Mouse (Mus musculus) heart, embryonic 12.5 days (tissue): ENCODE measurements around the gene 4930564D02Rik. TPM values are rescaled to one million over a fixed set of nuclear protein-coding genes. Genes with fewer than 3 reads are reported as not detected.

ENCODE experiments used
- ATAC-seq: fragments of 200-750 bp; cut with Nextera tagmentation; 2 replicates; pipeline ENCODE4 v1.8.0; 2017; ENCODE audit warnings: moderate TSS enrichment, moderate library complexity; ENCODE audit not compliant: insufficient number of reproducible peaks, low FRiP score
- H3K27ac ChIP-seq: fragments of 300-500 bp; sonication (generic); 2 replicates; pipeline ENCODE4 v1.5.1; 2016; ENCODE audit warnings: mild to moderate bottlenecking, moderate library complexity; ENCODE audit not compliant: poor library complexity, severe bottlenecking
- H3K27me3 ChIP-seq: fragments of 300-500 bp; sonication (generic); replicated peaks from 2 replicates; pipeline ENCODE4 v1.6.1; 2016; ENCODE audit warnings: mild to moderate bottlenecking, moderate library complexity
- H3K36me3 ChIP-seq: fragments of 300-500 bp; sonication (generic); 2 replicates; pipeline ENCODE4 v1.6.1; 2016; ENCODE audit warnings: mild to moderate bottlenecking, moderate library complexity
- H3K4me1 ChIP-seq: fragments of 300-500 bp; sonication (generic); replicated peaks from 2 replicates; pipeline ENCODE4 v1.6.1; 2016; ENCODE audit warnings: mild to moderate bottlenecking
- H3K4me2 ChIP-seq: fragments of 300-500 bp; sonication (generic); 2 replicates; pipeline ENCODE4 v1.6.1; 2016; ENCODE audit warnings: mild to moderate bottlenecking, moderate library complexity
- H3K4me3 ChIP-seq: fragments of 300-500 bp; sonication (generic); 2 replicates; pipeline ENCODE4 v1.5.1; 2016; ENCODE audit warnings: mild to moderate bottlenecking
- H3K9ac ChIP-seq: fragments of 300-500 bp; sonication (generic); 2 replicates; pipeline ENCODE4 v1.6.1; 2016; ENCODE audit warnings: mild to moderate bottlenecking, moderate library complexity
- H3K9me3 ChIP-seq: fragments of 300-500 bp; sonication (generic); replicated peaks from 2 replicates; pipeline ENCODE4 v1.6.1; 2016; ENCODE audit warnings: mild to moderate bottlenecking, moderate library complexity
- WGBS: fragments of 180-500 bp; shearing (Covaris S2); methylation state at CpG from one replicate; pipeline ENCODE4 v1.1.7; 2016; 5-methylcytosine and 5-hydroxymethylcytosine counted together
- polyA plus RNA-seq: library from polyadenylated mRNA; unstranded; fragments of >200 nt; fragmentation: Nextera tagmentation; extraction: Ambion mirVana; gene quantifications from 2 replicates; pipeline ENCODE4 v1.2.1, GENCODE M21; 2016

4930564D02Rik gene
- polyA plus RNA-seq, 1 experiment from 2014 or later, result not detected

- WGBS, result 86% methylated on average over 5 of the region's 5 CpGs
- Histone ChIP-seq H3K9me3 (no peaks in the 10 kb centered on the region), H3K4me3 (no peak overlapping the region), H3K9ac (no peak overlapping the region), H3K4me1 (peaks cover 88% of the 10 kb centered on the region), H3K36me3 (peaks cover 8% of the 10 kb centered on the region), H3K27ac (no peak overlapping the region), H3K27me3 (no peaks in the 10 kb centered on the region), H3K4me2 (no peak overlapping the region)
- no peak for ATAC-seq
These were observed 22.9 kb upstream of the 4930564D02Rik start for GRCm38 (mm10) chr3:105043746-105044145.

DNA sequence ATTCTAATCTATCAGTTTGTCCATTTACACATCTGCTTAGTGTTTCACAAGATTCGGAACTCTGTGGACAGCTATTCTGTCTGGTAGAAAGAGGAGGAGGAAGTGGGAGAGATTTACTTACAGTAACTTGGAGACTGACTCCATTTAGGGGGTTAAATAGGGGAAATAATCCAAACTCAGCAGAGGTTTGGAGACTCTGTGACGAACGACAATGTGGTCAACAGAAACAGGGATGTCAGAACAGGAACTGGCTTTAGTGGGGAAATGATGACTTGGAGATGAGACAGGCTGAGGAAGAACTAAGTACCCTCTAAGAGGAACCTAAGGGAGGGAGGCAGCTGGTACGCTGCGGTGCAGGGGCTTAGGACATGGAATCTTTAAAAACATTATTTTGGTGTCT lies 19.8 kb upstream of the 4930564D02Rik start:
- H3K4me2 ChIP-seq, result peak overlapping the region; percentile 63
- no peaks in the 10 kb centered on the region for H3K9me3 ChIP-seq
- peaks cover 79% of the 10 kb centered on the region for H3K4me1 ChIP-seq
- H3K27me3 ChIP-seq, result no peaks in the 10 kb centered on the region
- WGBS, result 12% methylated on average over 5 of the region's 5 CpGs
- H3K27ac ChIP-seq, result peak overlapping the region; percentile 91
- 0 out of 2 replicates have a peak overlapping the region, but pooled peaks have one; percentile 0 for H3K4me3 ChIP-seq
- no peaks in the 10 kb centered on the region for H3K36me3 ChIP-seq
- H3K9ac ChIP-seq, result peak overlapping the region; percentile 33
- no peak for ATAC-seq

DNA sequence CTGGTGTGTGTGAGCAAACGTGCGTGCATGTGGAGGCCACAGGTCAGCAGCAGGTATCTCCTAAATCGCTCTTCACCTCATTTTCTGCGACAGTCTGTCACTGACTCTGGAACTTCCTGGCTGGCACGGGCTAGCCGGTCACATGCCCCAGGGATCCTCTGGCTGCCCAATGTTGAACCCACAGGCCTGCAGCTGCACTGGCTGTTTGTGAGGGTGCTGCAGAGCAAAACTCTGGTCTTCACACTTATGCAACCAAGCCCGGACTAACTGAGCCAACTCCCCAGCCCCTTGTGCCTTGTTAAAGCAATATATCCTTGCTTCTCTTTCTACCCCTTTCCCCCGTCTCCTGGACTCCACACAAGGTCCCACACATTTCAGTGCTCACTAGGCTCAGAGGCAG lies 19.0 kb upstream of the 4930564D02Rik start:
- ATAC-seq, result no peak
- 16% methylated on average over 8 of the region's 8 CpGs for WGBS
- peaks cover 73% of the 10 kb centered on the region for H3K4me1 ChIP-seq
- peak overlapping the region; percentile 33 for H3K9ac ChIP-seq
- no peaks in the 10 kb centered on the region for H3K27me3 ChIP-seq
- 0 out of 2 replicates have a peak overlapping the region, but pooled peaks have one; percentile 12 for H3K4me3 ChIP-seq
- no peaks in the 10 kb centered on the region for H3K36me3 ChIP-seq
- peak overlapping the region; percentile 91 for H3K27ac ChIP-seq
- H3K4me2 ChIP-seq, result peak overlapping the region; percentile 63
- no peaks in the 10 kb centered on the region for H3K9me3 ChIP-seq

- Histone ChIP-seq H3K9me3 (no peaks in the 10 kb centered on the region), H3K36me3 (no peaks in the 10 kb centered on the region), H3K27ac (peak overlapping the region; percentile 49; the same call in 1 of the 2 replicates), H3K4me2 (peak overlapping the region; percentile 57), H3K4me3 (peak overlapping the region; percentile 11), H3K4me1 (peaks cover 69% of the 10 kb centered on the region), H3K9ac (no peak overlapping the region), H3K27me3 (no peaks in the 10 kb centered on the region)
- no peak for ATAC-seq
- WGBS, result 37% methylated on average over 6 of the region's 6 CpGs
These were observed 16.8 kb upstream of the 4930564D02Rik start for GRCm38 (mm10) chr3:105049848-105050247.

DNA sequence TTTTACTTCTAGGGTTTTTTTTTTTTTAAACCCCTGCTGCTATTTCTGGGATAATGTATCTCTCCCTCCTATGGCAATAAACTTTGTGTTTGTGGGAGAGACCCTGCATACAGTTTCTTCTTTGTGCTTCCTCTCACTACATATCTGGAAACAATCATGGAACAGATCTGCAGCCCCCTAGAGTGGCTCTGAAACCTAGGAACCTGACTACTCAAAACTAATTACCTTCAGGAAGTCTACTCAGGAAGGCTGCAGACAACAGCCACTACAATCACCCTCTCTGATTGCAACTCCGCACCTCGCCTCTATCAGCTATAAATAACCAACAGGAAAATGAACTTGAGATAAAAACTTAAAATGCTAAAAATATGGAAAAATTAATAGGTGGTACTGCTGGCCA lies 15.5 kb upstream of the 4930564D02Rik start:
- peaks cover 71% of the 10 kb centered on the region for H3K4me1 ChIP-seq
- 2% methylated on average over 2 of the region's 2 CpGs for WGBS
- peak overlapping the region; percentile 85 for H3K9ac ChIP-seq

DNA sequence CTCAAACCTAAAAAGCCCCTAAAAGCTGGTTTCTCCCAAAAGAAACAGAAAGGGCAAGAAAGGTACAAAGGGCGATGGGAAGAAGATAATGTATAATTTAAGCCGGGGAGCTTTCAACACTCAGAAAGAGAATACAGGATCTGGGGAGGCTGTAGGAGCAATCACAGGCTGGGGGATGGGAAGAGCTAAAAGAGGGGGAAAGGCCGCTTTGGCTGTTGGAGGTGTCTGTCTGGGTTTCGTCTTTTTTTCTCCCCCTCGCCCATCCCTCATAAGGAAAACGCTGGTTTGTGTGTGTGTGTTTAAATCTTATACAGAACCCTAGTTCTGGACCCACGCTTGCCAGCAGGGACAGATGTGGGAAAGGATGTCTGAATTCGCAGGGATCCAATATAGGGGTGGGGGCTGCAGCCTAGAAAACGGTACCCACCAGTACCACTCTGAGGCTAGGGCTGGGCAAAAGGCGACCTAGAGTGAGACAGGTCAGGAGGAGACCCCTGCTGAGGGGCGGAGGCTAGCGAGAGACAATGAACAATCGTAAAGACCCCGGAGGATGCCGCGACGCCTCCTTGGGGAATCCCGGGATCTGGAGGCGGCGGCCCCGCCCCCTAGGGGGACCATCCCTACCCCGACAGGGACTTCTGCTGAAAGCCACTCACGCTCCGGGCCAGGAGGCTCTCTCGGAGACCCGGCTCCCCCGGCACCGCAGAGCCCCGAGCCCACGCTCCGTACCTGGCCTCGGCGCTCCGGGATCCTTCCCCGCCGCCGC lies 14.3 kb upstream of the 4930564D02Rik start:
- peak; percentile 34; the same call in 1 of the 2 replicates for ATAC-seq
- peaks cover 58% of the 10 kb centered on the region for H3K4me1 ChIP-seq
- H3K4me3 ChIP-seq, result peak overlapping the region; percentile 72
- peak overlapping the region; percentile 81 for H3K4me2 ChIP-seq
- peak overlapping the region; percentile 74 for H3K27ac ChIP-seq
- no peaks in the 10 kb centered on the region for H3K27me3 ChIP-seq
- no peaks in the 10 kb centered on the region for H3K36me3 ChIP-seq
- H3K9me3 ChIP-seq, result no peaks in the 10 kb centered on the region
- WGBS, result under 1% methylated on average over 37 of the region's 37 CpGs
- H3K9ac ChIP-seq, result peak overlapping the region; percentile 85

More for the DNA sequence above, 15.5 kb upstream of the 4930564D02Rik start:
- ATAC-seq, result no peak
- H3K36me3 ChIP-seq, result no peaks in the 10 kb centered on the region
- peak overlapping the region; percentile 74 for H3K27ac ChIP-seq
- H3K4me3 ChIP-seq, result peak overlapping the region; percentile 72
- no peaks in the 10 kb centered on the region for H3K27me3 ChIP-seq
- H3K9me3 ChIP-seq, result no peaks in the 10 kb centered on the region
- H3K4me2 ChIP-seq, result peak overlapping the region; percentile 81

DNA sequence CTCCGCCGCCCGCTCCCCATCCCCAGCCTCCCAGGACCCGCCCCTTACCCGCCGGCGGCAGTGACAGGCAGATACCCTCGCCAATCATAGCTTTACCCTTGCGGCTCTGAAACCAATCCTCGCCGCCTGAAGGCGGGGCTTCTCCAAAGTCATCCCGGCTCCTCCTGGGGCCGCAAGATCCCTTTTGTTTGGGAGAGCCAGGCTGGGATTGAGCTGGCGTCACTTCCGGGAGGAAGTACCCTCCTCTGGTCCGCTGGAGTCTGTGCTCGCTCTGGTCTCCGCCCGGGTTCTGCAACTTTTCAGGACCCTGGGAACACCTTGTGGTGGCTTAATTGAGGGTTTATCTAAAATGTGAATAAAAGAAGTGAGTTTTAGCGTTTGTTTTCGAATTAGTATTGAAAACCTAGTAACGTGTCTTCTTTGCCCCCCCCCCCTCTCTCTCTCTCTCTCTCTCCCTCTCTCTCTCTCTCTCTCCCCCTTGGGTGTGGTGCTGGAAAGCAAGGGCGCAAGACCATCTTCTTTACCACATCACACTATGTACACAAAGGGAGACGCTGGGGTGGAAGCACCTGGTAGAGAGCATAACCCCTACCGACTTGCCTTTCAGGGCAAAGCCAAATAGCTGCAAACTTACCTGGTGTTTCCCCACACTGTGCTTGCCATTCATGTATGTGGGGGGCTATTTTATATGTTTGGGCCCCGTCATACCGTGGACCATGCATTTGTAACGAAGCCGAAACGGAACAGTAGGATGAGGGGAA lies 13.5 kb upstream of the 4930564D02Rik start, which contains the start of gene Cttnbp2nl:
Gene Cttnbp2nl (minus strand): TSS at position 210 of the 761 bp plus-strand sequence.
- H3K9me3 ChIP-seq, result no peaks in the 10 kb centered on the region
- H3K9ac ChIP-seq, result peak within 1 kb of the TSS; percentile 85
- ATAC-seq, result peak; percentile 93
- no peaks in the 10 kb centered on the region for H3K36me3 ChIP-seq
- peak within 1 kb of the TSS; percentile 72 for H3K4me3 ChIP-seq
- peaks cover 51% of the 10 kb centered on the region for H3K4me1 ChIP-seq
- WGBS, result 1% methylated on average over 31 of the region's 31 CpGs
- peak within 1 kb of the TSS; percentile 81 for H3K4me2 ChIP-seq
- no peaks in the 10 kb centered on the region for H3K27me3 ChIP-seq
- H3K27ac ChIP-seq, result peak within 1 kb of the TSS; percentile 91

DNA sequence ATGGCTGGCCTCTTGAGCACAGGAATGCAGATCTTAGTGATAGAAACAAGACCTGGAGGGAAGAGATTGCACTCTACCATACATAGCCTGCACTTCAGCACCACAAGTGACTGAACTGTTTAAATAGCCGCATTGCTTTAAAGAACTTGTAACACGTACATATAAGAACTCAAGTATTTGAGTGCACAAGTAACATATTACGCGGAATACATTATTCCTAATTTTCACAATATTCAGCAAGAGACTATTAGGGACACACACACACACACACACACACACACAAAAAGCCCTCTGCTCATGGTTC lies 13.0 kb upstream of the 4930564D02Rik start:
- Histone ChIP-seq H3K4me2 (peak overlapping the region; percentile 81), H3K27me3 (no peaks in the 10 kb centered on the region), H3K4me3 (peak overlapping the region; percentile 72), H3K27ac (peak overlapping the region; percentile 91), H3K36me3 (no peaks in the 10 kb centered on the region), H3K9me3 (no peaks in the 10 kb centered on the region), H3K4me1 (peaks cover 49% of the 10 kb centered on the region), H3K9ac (peak overlapping the region; percentile 73)
- 58% methylated on average over 4 of the region's 4 CpGs for WGBS
- no peak for ATAC-seq

- Histone ChIP-seq H3K9me3 (no peaks in the 10 kb centered on the region), H3K9ac (no peak overlapping the region), H3K4me3 (no peak overlapping the region), H3K4me1 (peaks cover 40% of the 10 kb centered on the region), H3K36me3 (no peaks in the 10 kb centered on the region), H3K27me3 (no peaks in the 10 kb centered on the region), H3K4me2 (peak overlapping the region; percentile 81), H3K27ac (peak overlapping the region; percentile 91)
- ATAC-seq, result peak; percentile 82
- 16% methylated on average over 7 of the region's 7 CpGs for WGBS
These were observed 11.7 kb upstream of the 4930564D02Rik start for GRCm38 (mm10) chr3:105054952-105055351.

DNA sequence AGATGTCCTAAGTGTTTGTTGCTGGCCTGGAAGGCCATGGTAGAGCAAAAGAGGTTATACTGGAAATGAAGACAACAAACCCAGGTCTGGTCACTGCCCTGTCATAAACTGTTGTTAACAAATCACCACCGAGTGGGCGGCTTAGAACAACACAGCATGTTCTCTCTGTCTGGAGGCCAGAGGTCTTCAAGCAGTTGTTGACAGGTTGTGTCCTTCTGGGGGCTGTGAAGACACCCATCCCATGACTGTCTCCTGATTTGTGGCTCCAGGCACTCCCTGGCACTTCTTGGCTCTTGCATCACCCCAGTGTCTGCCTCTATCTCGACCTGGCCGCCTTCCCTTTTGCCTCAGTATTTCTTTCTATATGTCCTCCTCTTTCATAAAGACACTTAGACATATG lies 11.0 kb upstream of the 4930564D02Rik start:
- Histone ChIP-seq H3K4me2 (peak overlapping the region; percentile 81; the same call in 1 of the 2 replicates), H3K9ac (no peak overlapping the region)
- WGBS, result 17% methylated on average over 4 of the region's 4 CpGs

More for the DNA sequence above, 11.0 kb upstream of the 4930564D02Rik start:
- Histone ChIP-seq H3K4me3 (no peak overlapping the region), H3K9me3 (no peaks in the 10 kb centered on the region), H3K4me1 (peaks cover 37% of the 10 kb centered on the region), H3K27ac (peak overlapping the region; percentile 91), H3K27me3 (no peaks in the 10 kb centered on the region), H3K36me3 (no peaks in the 10 kb centered on the region)
- no peak for ATAC-seq
